Mouse (Mus musculus) layer of hippocampus, adult 8-10 months (tissue): Measurements from ENCODE around the gene Arid1a. TPM values are rescaled to one million over a fixed set of nuclear protein-coding genes. Genes with fewer than 3 reads are reported as not detected.
"Not testable (repeated sequence)": the region's sequence is repeated elsewhere in the genome, so short reads cannot be mapped to it uniquely, and the experiment has no call there.

Source experiments
- DNase-seq, 2 experiments: peaks; one replicate each; pipeline ENCODE4 v3.0.0; 2022; ENCODE audit warnings: low spot score in 2 of 2
- microRNA-seq, 2 experiments: library from miRNA; unstranded; fragments of <30 nt; microRNA quantifications; one replicate each; pipeline ENCODE4 v1.2.0; 2022
- total RNA-seq, 4 experiments: library from RNA; stranded (reverse); gene quantifications; 2 replicates each; pipeline ENCODE4 v1.2.4; 2022

The Arid1a gene
- total RNA-seq, 4 experiments from 2014 or later = 81.3 to 88.3 (median 83.1) TPM

GRCm38 (mm10) chr4:133654070-133654469 is 102.5 kb downstream of the Arid1a start:
- not testable (repeated sequence) for DNase-seq

DNA sequence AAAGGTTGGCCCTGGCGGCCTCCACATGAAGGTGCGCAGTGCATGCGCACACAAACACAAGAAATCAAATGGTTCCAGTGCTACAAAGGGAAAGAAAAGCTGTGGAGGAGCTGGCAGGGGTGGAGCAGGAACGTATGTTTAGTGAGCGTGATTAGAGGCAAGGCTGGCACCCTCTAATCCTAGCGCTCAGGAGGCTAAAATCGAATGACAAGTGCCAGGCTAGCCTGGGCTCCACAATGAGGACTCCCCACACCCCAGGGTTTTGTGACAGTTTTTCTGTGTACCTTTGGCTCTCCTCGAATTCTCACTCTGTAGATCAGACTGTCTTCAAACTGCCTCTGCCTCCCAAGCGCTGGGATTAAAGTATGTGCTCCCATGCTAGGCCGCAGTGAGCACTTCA is 103.8 kb downstream of the Arid1a start:
- no peak for DNase-seq

- DNase-seq = no peak
These were observed 104.6 kb downstream of the Arid1a start for GRCm38 (mm10) chr4:133651986-133652385.

- DNase-seq = no peak
These were observed 105.1 kb downstream of the Arid1a start for GRCm38 (mm10) chr4:133651445-133651844.

GRCm38 (mm10) chr4:133649989-133650699 is 106.4 kb downstream of the Arid1a start, which contains the start of gene Zdhhc18:
Gene Zdhhc18 (minus strand): TSS chr4:133650154.
- peak; percentile 57 to 80 for DNase-seq

GRCm38 (mm10) chr4:133649464-133649863 is 107.1 kb downstream of the Arid1a start:
- not testable (repeated sequence) for DNase-seq

- DNase-seq = no peak
These were observed 110.9 kb downstream of the Arid1a start for GRCm38 (mm10) chr4:133645680-133646079.

DNA sequence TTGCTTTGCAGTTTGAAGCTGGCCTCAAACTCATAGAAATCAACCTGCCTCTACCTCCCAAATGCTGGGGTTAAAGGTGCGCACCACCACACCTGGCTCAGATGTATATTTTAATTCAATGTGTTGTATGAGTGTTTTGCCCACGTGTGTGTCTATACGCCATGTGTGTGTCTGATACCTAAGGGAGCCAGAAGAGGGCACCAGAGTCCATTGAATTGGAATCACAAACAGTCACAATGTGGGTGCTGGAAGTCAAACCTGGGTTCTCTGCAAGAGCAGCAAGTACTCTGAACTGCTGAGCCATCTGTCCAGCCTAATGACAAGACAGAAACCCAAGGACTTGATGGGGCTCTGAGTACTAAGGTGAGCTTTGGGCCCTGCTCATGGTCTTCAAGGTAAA is 111.4 kb downstream of the Arid1a start:
- DNase-seq = no peak

GRCm38 (mm10) chr4:133634043-133634410 is 122.5 kb downstream of the Arid1a start:
- no peak for DNase-seq

DNA sequence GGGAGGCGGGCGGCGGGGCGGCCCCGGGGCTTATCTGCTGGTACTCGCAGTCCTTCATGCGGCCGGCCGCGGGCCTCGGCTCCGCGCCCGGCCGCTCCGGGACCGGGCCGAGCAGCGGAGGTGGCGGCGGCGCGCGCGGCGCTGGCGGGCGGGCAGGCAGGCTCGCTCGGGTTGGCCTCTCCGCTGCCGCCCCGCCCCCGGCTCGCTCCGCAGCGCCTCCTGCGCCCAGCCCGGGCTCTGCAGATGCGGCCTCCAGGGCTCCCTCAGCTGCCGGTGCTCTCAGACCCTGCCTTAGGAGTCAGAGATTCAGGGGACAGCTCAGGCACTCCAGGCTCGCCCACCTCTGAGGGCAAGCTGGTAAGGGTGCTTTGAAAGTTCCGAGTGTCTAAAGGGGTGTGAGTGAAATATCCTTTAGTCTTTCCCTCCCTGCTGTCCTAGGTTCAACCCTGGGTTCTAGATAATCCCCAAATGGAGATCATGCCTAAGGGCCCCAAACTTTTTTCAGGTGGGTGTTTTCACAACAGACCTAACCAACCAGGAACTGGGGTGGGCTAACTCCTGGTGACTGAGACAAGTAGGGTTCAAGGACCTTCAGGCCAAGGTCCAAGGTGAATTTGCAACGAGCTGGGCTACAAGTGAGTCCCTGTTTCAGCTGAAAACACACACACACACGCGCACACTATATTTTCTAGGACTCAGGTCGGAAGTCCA is 123.1 kb downstream of the Arid1a start:
- peak; percentile 54 to 79 for DNase-seq

- DNase-seq = no peak
These were observed 123.9 kb downstream of the Arid1a start for GRCm38 (mm10) chr4:133632483-133633327.

DNA sequence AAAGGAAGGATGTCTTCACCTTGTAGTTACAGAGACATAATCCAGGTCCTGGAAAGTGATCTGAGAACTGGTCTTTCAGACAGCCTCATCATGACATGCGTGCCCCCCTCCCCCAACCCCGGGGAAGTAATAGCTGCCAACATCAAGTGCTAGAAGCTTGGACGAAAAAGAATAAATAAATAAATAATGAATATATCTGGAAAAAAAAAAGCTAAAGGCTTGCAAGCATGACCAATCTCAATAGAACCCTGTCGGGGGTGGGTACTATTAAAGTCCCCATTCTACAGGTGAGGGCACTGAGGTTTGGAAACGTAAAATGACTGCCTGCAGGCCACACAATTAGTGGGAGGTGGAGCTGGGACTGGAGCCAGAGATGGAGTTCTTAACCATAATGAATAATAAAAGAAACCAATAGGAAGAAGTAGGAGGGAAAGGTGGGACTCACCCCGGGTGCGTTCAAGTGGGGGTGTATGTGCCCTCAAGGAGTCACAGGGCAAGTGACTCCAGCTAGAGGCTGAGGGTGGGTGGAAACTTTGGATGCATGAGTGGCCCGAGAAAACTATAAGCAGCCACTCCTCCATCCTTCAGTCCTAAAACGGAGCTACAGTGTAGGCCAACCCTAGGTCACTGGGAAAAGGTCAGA is 124.7 kb downstream of the Arid1a start:
- no peak for DNase-seq

DNA sequence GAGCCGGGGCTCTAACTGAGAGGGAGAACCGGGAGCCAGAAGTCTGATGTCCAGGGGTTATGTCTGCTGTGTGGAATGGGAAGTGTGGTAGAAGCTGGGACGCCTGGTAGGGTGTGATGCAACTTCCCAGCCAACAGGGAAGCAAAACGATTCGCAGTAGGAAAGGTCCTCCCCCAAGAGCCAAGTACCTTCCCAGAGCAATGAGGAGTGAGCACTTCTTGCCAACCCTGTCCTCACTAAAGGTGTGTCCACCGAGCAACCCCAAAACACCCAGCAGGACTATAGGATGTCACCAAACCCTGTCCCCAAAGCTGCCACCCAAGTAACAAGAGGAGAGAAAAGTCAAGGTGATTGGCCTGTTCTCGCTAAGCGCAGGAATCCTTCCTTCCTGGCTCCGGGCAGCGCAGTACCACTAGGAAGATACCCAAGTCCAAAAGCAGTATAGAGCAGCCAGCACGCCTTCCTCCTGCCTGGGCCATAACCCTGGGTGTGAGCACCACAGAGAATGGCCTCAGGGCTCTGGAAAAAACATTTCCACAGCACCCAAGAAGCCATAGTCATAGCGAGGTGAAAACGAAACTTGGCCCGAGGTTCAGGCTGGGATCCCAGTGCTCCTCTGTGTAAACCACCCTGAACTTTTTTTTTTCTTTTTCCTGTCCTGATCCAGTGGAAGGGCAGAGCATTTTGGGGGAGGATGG is 125.3 kb downstream of the Arid1a start:
- DNase-seq = no peak

DNA sequence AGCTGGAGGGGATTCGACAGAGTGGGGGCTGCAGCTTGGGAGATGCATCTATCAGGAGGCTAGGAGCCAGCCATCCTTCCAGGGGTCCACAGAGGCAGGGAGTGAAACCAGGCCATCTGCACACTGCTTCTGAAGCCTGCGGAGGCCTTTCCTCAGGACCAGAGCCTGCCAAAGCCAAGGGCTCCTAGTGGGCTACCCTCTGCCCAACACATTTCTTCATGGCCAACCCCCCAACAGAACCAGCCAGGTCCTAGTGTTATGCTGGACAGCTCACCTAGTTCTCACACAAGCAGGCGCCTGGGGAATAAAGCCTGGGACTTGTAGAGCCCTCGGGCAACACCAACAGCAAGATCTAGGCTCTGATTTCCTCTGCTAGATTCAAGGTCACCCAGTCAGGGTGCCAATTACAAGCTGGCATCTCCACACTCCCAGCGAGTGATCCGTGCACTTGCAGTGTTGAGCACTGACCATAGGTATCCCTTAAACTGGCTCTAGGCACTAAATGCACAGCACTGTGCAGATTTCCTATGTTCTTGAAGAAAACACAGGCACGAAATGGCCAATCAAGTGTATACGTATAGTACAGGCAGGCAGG is 126.1 kb downstream of the Arid1a start:
- no peak for DNase-seq

DNA sequence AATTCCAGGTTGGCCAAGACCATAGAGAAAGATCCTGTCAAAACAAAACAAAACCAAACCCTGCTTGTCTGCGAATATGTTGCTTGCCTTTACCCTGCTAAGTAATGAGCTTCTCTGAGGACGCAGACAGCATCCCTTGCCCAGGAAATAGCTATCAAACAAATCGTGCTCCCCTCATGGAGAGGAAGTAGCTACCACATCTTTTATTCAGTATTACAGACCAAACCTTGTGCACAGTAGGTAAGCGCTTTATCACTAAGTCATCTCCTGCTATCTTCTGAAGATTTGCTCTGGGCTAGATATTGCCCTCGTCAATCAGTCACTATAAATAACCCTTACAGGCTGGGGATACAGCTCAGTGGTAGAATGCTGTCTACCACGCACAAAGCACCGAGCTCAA is 127.4 kb downstream of the Arid1a start:
- no peak for DNase-seq

Small RNAs within 50 kb of the gene (microRNA-seq; reads per million reads assigned to microRNA genes)
- 0 reads per million in 2 experiments for gene Mir7227

Other genes starting within 250 kb of the Arid1a start
- 1 to 10 TPM in 2 of 4 experiments, under 1 TPM in 2; 0.45 to 2.0 (median 1.2) TPM for gene Kdf1, start 237.8 kb downstream of the Arid1a start, total RNA-seq
- gene Nudc, start 210.8 kb downstream of the Arid1a start, total RNA-seq = 100 to 1,000 TPM; 120 to 138 (median 128) TPM
- not detected for gene Nr0b2, start 203.4 kb downstream of the Arid1a start, total RNA-seq
- gene Gpatch3, start 182.0 kb downstream of the Arid1a start, total RNA-seq = 1 to 10 TPM; 7.5 to 9.8 (median 8.8) TPM
- gene Gpn2, start 172.4 kb downstream of the Arid1a start, total RNA-seq = 10 to 100 TPM in 2 of 4 experiments, 1 to 10 TPM in 2; 9.3 to 11.8 (median 10.3) TPM
- gene Sfn, start 154.6 kb downstream of the Arid1a start, total RNA-seq = 1 to 10 TPM; 1.4 to 3.1 (median 2.1) TPM
- 10 to 100 TPM; 30.7 to 44.0 (median 42.9) TPM for gene Zdhhc18, start 106.6 kb downstream of the Arid1a start, total RNA-seq
- gene Pigv, start 84.1 kb downstream of the Arid1a start, total RNA-seq = 10 to 100 TPM in 2 of 4 experiments, 1 to 10 TPM in 2; 9.4 to 13.0 (median 11.3) TPM
- 10 to 100 TPM; 12.6 to 27.6 (median 19.4) TPM for gene Rps6ka1, start 131.0 kb upstream of the Arid1a start, total RNA-seq
- gene Hmgn2, start 211.9 kb upstream of the Arid1a start, total RNA-seq = 100 to 1,000 TPM in 3 of 4 experiments, 10 to 100 TPM in 1; 90.0 to 132 (median 110) TPM
- 10 to 100 TPM; 63.0 to 67.7 (median 66.5) TPM for gene Dhdds, start 244.1 kb upstream of the Arid1a start, total RNA-seq